Mouse (Mus musculus): Measurements from ENCODE around the gene Ube2v1. TPM values are rescaled to one million over a fixed set of nuclear protein-coding genes. Genes with fewer than 3 reads are reported as not detected.
A peak's percentile ranks its signal among the peaks of the same experiment; 100 is the strongest.

The Ube2v1 gene
- polyA plus RNA-seq, 1 experiment, result 34.4 TPM

- H3K4me3 ChIP-seq (replicated peaks), result no peak overlapping the region
- H3K4me1 ChIP-seq (ENCODE audit: control insufficient read depth), result peaks cover 13% of the 10 kb centered on the region
- H3K27me3 ChIP-seq (ENCODE audit: control insufficient read depth), result peaks cover 17% of the 10 kb centered on the region
- TF ChIP-seq GATA1 (IDR thresholded peaks at IDR 0.05; ENCODE audit: low read length), result no peak
- no peak for TF ChIP-seq TAL1 (IDR thresholded peaks at IDR 0.05; ENCODE audit: low read length)
- H3K9me3 ChIP-seq (ENCODE audit: control insufficient read depth, low read length), result no peaks in the 10 kb centered on the region
- no peaks in the 10 kb centered on the region for H3K36me3 ChIP-seq (ENCODE audit: control insufficient read depth)
Measured at GRCm38 (mm10) chr2:167593551-167594250, 38.2 kb downstream of the Ube2v1 start.

- no peak for TF ChIP-seq GATA1 (IDR thresholded peaks at IDR 0.05; ENCODE audit: low read length)
- no peak for TF ChIP-seq TAL1 (IDR thresholded peaks at IDR 0.05; ENCODE audit: low read length)
- Histone ChIP-seq H3K36me3 (ENCODE audit: control insufficient read depth) (no peaks in the 10 kb centered on the region), H3K4me1 (ENCODE audit: control insufficient read depth) (peaks cover 30% of the 10 kb centered on the region), H3K9me3 (ENCODE audit: control insufficient read depth, low read length) (no peaks in the 10 kb centered on the region), H3K27me3 (ENCODE audit: control insufficient read depth) (no peaks in the 10 kb centered on the region), H3K4me3 (replicated peaks) (peak overlapping the region; percentile 62)
Measured at GRCm38 (mm10) chr2:167588774-167589577, 42.9 kb downstream of the Ube2v1 start.

GRCm38 (mm10) chr2:167586976-167587375 lies 44.9 kb downstream of the Ube2v1 start:
- TF ChIP-seq GATA1 (IDR thresholded peaks at IDR 0.05; ENCODE audit: low read length) (no peak), TAL1 (IDR thresholded peaks at IDR 0.05; ENCODE audit: low read length) (no peak)
- Histone ChIP-seq H3K4me1 (ENCODE audit: control insufficient read depth) (peaks cover 30% of the 10 kb centered on the region), H3K36me3 (ENCODE audit: control insufficient read depth) (no peaks in the 10 kb centered on the region), H3K9me3 (ENCODE audit: control insufficient read depth, low read length) (no peaks in the 10 kb centered on the region), H3K27me3 (ENCODE audit: control insufficient read depth) (no peaks in the 10 kb centered on the region), H3K4me3 (replicated peaks) (no peak overlapping the region)

- no peaks in the 10 kb centered on the region for H3K9me3 ChIP-seq (ENCODE audit: control insufficient read depth, low read length)
- H3K27me3 ChIP-seq (ENCODE audit: control insufficient read depth), result no peaks in the 10 kb centered on the region
- H3K4me1 ChIP-seq (ENCODE audit: control insufficient read depth), result peaks cover 30% of the 10 kb centered on the region
- TF ChIP-seq TAL1 (IDR thresholded peaks at IDR 0.05; ENCODE audit: low read length) (no peak), GATA1 (IDR thresholded peaks at IDR 0.05; ENCODE audit: low read length) (no peak)
- no peaks in the 10 kb centered on the region for H3K36me3 ChIP-seq (ENCODE audit: control insufficient read depth)
- no peak overlapping the region for H3K4me3 ChIP-seq (replicated peaks)
Measured at GRCm38 (mm10) chr2:167586041-167586440, 45.9 kb downstream of the Ube2v1 start.

- no peak overlapping the region for H3K4me3 ChIP-seq (replicated peaks)
- H3K9me3 ChIP-seq (ENCODE audit: control insufficient read depth, low read length), result no peaks in the 10 kb centered on the region
- TF ChIP-seq GATA1 (IDR thresholded peaks at IDR 0.05; ENCODE audit: low read length), result no peak
- no peak for TF ChIP-seq TAL1 (IDR thresholded peaks at IDR 0.05; ENCODE audit: low read length)
- H3K27me3 ChIP-seq (ENCODE audit: control insufficient read depth), result no peaks in the 10 kb centered on the region
- peaks cover 29% of the 10 kb centered on the region for H3K4me1 ChIP-seq (ENCODE audit: control insufficient read depth)
- no peaks in the 10 kb centered on the region for H3K36me3 ChIP-seq (ENCODE audit: control insufficient read depth)
Measured at GRCm38 (mm10) chr2:167585273-167585672, 46.6 kb downstream of the Ube2v1 start.

- no peaks in the 10 kb centered on the region for H3K36me3 ChIP-seq (ENCODE audit: control insufficient read depth)
- peaks cover 13% of the 10 kb centered on the region for H3K4me1 ChIP-seq (ENCODE audit: control insufficient read depth)
- H3K4me3 ChIP-seq (replicated peaks), result no peak overlapping the region
- H3K9me3 ChIP-seq (ENCODE audit: control insufficient read depth, low read length), result no peaks in the 10 kb centered on the region
- H3K27me3 ChIP-seq (ENCODE audit: control insufficient read depth), result no peaks in the 10 kb centered on the region
- TF ChIP-seq TAL1 (IDR thresholded peaks at IDR 0.05; ENCODE audit: low read length) (no peak), GATA1 (IDR thresholded peaks at IDR 0.05; ENCODE audit: low read length) (no peak)
Measured at GRCm38 (mm10) chr2:167583161-167583952, 48.5 kb downstream of the Ube2v1 start.

GRCm38 (mm10) chr2:167578521-167578920 lies 53.4 kb downstream of the Ube2v1 start:
- no peak for TF ChIP-seq GATA1 (IDR thresholded peaks at IDR 0.05; ENCODE audit: low read length)
- no peak for TF ChIP-seq TAL1 (IDR thresholded peaks at IDR 0.05; ENCODE audit: low read length)
- no peaks in the 10 kb centered on the region for H3K27me3 ChIP-seq (ENCODE audit: control insufficient read depth)
- no peaks in the 10 kb centered on the region for H3K36me3 ChIP-seq (ENCODE audit: control insufficient read depth)

GRCm38 (mm10) chr2:167577186-167577785 lies 54.6 kb downstream of the Ube2v1 start:
- no peaks in the 10 kb centered on the region for H3K36me3 ChIP-seq (ENCODE audit: control insufficient read depth)
- H3K4me1 ChIP-seq (ENCODE audit: control insufficient read depth), result no peaks in the 10 kb centered on the region; the same call in 1 of the 2 replicates
- no peaks in the 10 kb centered on the region for H3K27me3 ChIP-seq (ENCODE audit: control insufficient read depth)
- TF ChIP-seq GATA1 (IDR thresholded peaks at IDR 0.05; ENCODE audit: low read length) (no peak), TAL1 (IDR thresholded peaks at IDR 0.05; ENCODE audit: low read length) (no peak)
- H3K4me3 ChIP-seq (replicated peaks), result no peak overlapping the region
- no peaks in the 10 kb centered on the region for H3K9me3 ChIP-seq (ENCODE audit: control insufficient read depth, low read length)

More at GRCm38 (mm10) chr2:167578521-167578920, 53.4 kb downstream of the Ube2v1 start:
- Histone ChIP-seq H3K4me1 (ENCODE audit: control insufficient read depth) (no peaks in the 10 kb centered on the region; the same call in none of the 2 replicates), H3K9me3 (ENCODE audit: control insufficient read depth, low read length) (no peaks in the 10 kb centered on the region), H3K4me3 (replicated peaks) (no peak overlapping the region)

Measured in erythroblast, embryonic 14.5 days (primary cell).